Mouse (Mus musculus): Measurements from ENCODE around the gene Gm29427. TPM values are rescaled to one million over a fixed set of nuclear protein-coding genes. Genes with fewer than 3 reads are reported as not detected.

Gene Gm29427
- polyA plus RNA-seq (2015; fragmentation: Nextera tagmentation; extraction: Ambion mirVana), result not detected in 2 replicates

GRCm38 (mm10) chr1:130715561-130716217, at the start of gene Gm29427:
Gm29427 (minus strand) TSS chr1:130715799.

GRCm38 (mm10) chr1:130731741-130732337, 16.2 kb upstream of the Gm29427 start, which contains the start of gene AA986860:
AA986860 (plus strand) TSS chr1:130731976.

GRCm38 (mm10) chr1:130729153-130729552, 13.6 kb upstream of the Gm29427 start, which contains the start of gene Pfkfb2:
Pfkfb2 (minus strand) TSS chr1:130729253.

GRCm38 (mm10) chr1:130717291-130717871, 1.8 kb upstream of the Gm29427 start, which contains the start of gene Yod1:
Yod1 (plus strand) TSS chr1:130717327.

GRCm38 (mm10) chr1:130661454-130661853, 54.1 kb downstream of the Gm29427 start, which contains the start of gene C4bp:
C4bp (minus strand) TSS chr1:130661632.

GRCm38 (mm10) chr1:130629521-130629920, 86.1 kb downstream of the Gm29427 start, which contains the start of gene Zp3r:
Zp3r (minus strand) TSS chr1:130629621.

Other genes with a start within 250 kb of the Gm29427 start
- not detected in 2 replicates for gene Zp3r, start 86.2 kb downstream of the Gm29427 start, polyA plus RNA-seq (2015; fragmentation: Nextera tagmentation; extraction: Ambion mirVana)
- not detected in 2 replicates for gene C4bp, start 54.2 kb downstream of the Gm29427 start, polyA plus RNA-seq (2015; fragmentation: Nextera tagmentation; extraction: Ambion mirVana)
- gene Yod1, start 1.5 kb upstream of the Gm29427 start, polyA plus RNA-seq (2015; fragmentation: Nextera tagmentation; extraction: Ambion mirVana), result 6.5 and 7.0 TPM in 2 replicates
- gene Pfkfb2, start 13.5 kb upstream of the Gm29427 start, polyA plus RNA-seq (2015; fragmentation: Nextera tagmentation; extraction: Ambion mirVana), result 2.9 and 3.2 TPM in 2 replicates
- gene AA986860, start 16.2 kb upstream of the Gm29427 start, polyA plus RNA-seq (2015; fragmentation: Nextera tagmentation; extraction: Ambion mirVana), result 0.54 and 1.1 TPM in 2 replicates
- gene Fcamr, start 85.1 kb upstream of the Gm29427 start, polyA plus RNA-seq (2015; fragmentation: Nextera tagmentation; extraction: Ambion mirVana), result not detected in 2 replicates
- not detected in 2 replicates for gene Pigr, start 110.9 kb upstream of the Gm29427 start, polyA plus RNA-seq (2015; fragmentation: Nextera tagmentation; extraction: Ambion mirVana)
- not detected in 2 replicates for gene Fcmr, start 149.9 kb upstream of the Gm29427 start, polyA plus RNA-seq (2015; fragmentation: Nextera tagmentation; extraction: Ambion mirVana)
- not detected in 2 replicates for gene Il24, start 171.7 kb upstream of the Gm29427 start, polyA plus RNA-seq (2015; fragmentation: Nextera tagmentation; extraction: Ambion mirVana)
- gene Il20, start 195.7 kb upstream of the Gm29427 start, polyA plus RNA-seq (2015; fragmentation: Nextera tagmentation; extraction: Ambion mirVana), result not detected in 2 replicates
- gene Il19, start 224.3 kb upstream of the Gm29427 start, polyA plus RNA-seq (2015; fragmentation: Nextera tagmentation; extraction: Ambion mirVana), result not detected in 2 replicates